Mouse (Mus musculus) spleen, adult 2 months (tissue): ENCODE measurements around the gene Dpf2. TPM values are rescaled to one million over a fixed set of nuclear protein-coding genes. Genes with fewer than 3 reads are reported as not detected.

ENCODE experiments used
- DNase-seq, 2 experiments: peaks; one replicate each; pipeline versions ENCODE4 v3.0.0 to v3.0.0-alpha.2; 2012 to 2021; ENCODE audit warnings: low spot score in 2 of 2, low read depth in 1 of 2
- H3K27ac ChIP-seq: fragments of 200-500 bp; 2 replicates; pipeline ENCODE4 v1.5.1; 2012; ENCODE audit warnings: low read length, inconsistent platforms; ENCODE audit not compliant: insufficient read depth
- H3K27me3 ChIP-seq: fragments of 200-500 bp; 2 replicates; pipeline ENCODE4 v1.6.1; 2012; ENCODE audit warnings: mild to moderate bottlenecking, moderate library complexity, low read length, inconsistent platforms; ENCODE audit not compliant: control insufficient read depth, insufficient read depth
- H3K36me3 ChIP-seq: fragments of 200-500 bp; 2 replicates; pipeline ENCODE4 v1.6.1; 2012; ENCODE audit warnings: mild to moderate bottlenecking, low read length, inconsistent platforms; ENCODE audit not compliant: control insufficient read depth, insufficient read depth
- H3K4me1 ChIP-seq: fragments of 200-500 bp; 2 replicates; pipeline ENCODE4 v1.6.1; 2011; ENCODE audit warnings: inconsistent platforms; ENCODE audit not compliant: control insufficient read depth, insufficient read depth, insufficient read length
- H3K4me3 ChIP-seq: fragments of 200-500 bp; 2 replicates; pipeline ENCODE4 v1.5.1; 2011; ENCODE audit warnings: mild to moderate bottlenecking, inconsistent platforms; ENCODE audit not compliant: insufficient read depth, insufficient read length; ENCODE audit errors: extremely low read depth
- CTCF ChIP-seq: fragments of 200-500 bp; IDR thresholded peaks from 2 replicates; pipeline ENCODE4 v1.5.1; 2011; ENCODE audit warnings: mild to moderate bottlenecking, inconsistent platforms; ENCODE audit not compliant: insufficient read depth, insufficient read length, insufficient replicate concordance; ENCODE audit errors: extremely low read depth
- POLR2A ChIP-seq: fragments of 200-500 bp; IDR thresholded peaks from 2 replicates; pipeline ENCODE4 v1.6.1; 2011; ENCODE audit warnings: low read depth, low read length, inconsistent platforms
- WGBS: fragments of 180-500 bp; shearing (Covaris S2); methylation state at CpG from one replicate; pipeline ENCODE4 v1.1.7; 2018; 5-methylcytosine and 5-hydroxymethylcytosine counted together
- polyA plus RNA-seq: library from polyadenylated mRNA; depleted of rRNA; stranded (reverse); fragments of >200 nt; gene quantifications from 2 replicates; pipeline ENCODE4 v1.2.3, GENCODE M21; 2012

Gene Dpf2
- polyA plus RNA-seq, 1 experiment: 59.9 TPM

DNA sequence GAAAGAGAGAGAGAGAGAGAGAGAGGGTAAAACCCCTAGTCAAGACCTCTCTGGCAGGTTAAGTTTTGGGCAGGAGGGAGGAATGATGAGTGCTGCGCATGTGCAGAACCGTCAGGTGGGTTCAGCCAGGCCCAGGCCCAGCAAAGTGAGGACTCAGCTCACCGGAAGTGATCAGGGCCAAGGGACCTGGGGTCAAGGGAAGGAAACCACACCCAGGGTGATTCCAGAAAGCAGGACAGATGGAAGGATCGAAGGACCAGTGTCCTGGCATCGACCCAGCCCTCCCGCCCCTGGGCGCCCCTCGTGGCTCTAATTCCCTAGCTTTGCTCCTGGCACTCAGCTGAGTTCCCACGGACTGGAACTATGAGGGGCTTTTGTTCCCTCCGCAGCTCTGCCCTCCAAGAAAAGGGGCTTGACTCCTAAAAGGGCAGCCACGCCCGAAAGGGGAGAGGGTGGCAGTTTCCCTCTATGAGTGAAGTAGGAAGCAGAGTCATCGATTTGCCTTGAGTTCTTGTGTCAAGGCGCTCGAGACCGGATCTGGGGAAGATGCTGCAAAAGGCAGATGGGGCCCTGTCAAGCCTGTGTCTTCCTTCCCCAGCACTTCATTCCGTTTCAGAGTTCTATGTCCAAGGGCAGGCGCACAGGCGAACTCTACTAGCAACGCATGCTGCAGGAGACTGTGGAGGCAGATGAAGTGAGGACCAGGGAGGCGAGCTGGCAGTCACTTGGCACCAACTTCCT, 24.5 kb upstream of the Dpf2 start:
- TF ChIP-seq POLR2A (no peak), CTCF (no peak)
- Histone ChIP-seq H3K27me3 (no peaks in the 10 kb centered on the region), H3K4me1 (no peaks in the 10 kb centered on the region), H3K36me3 (peaks cover 12% of the 10 kb centered on the region), H3K27ac (no peak overlapping the region), H3K4me3 (no peak overlapping the region)
- no peak for DNase-seq
- 80% methylated on average over 21 of the region's 21 CpGs for WGBS

DNA sequence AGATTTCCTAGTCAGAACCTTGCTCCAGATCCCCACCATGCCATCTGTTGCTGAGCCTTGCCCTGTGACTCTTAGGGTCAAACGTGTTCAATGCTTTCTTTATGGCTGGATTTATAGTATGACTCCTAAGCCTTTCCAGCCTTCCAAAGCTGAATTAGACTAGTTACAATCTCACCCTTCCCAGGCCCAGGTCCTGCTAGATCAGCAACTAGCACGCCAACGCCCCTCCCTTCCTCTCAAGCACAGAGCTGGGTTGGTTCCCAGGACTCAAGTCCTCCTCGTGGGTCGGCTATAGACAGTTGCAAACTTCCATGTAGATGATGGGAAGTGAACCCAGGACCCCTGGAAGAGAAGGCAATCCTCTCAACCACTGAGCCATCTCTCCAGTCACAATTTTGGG, 22.9 kb upstream of the Dpf2 start:
- WGBS: 61% methylated on average over 5 of the region's 5 CpGs

DNA sequence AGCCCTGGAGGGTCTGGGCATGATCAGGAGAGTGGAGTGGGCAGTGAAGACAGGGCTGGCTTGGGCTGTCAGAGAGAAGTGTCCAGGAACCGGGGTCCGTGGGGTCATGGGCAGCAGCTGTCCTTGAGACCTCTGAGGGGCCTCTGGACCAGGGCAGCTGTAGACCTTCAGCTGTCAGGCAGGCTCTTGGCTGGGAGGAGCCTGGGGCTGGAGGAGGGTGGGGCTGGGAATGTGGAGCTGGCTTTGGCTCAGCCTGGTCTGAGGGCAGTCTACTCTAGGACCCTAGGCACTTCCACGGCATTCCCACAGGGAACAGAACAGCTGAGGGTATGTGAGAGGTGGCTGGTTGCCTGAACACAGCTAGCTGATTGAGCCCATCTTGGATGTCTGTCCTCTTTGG, 22.5 kb upstream of the Dpf2 start:
- Histone ChIP-seq H3K4me3 (no peak overlapping the region), H3K27ac (peak overlapping the region; percentile 19; the same call in 1 of the 2 replicates), H3K36me3 (peaks cover 3% of the 10 kb centered on the region; the same call in 1 of the 2 replicates), H3K27me3 (no peaks in the 10 kb centered on the region), H3K4me1 (0 out of 2 replicates have a peak, but pooled peaks cover 3% of the 10 kb centered on the region)
- no peak for DNase-seq
- WGBS: 68% methylated on average over 3 of the region's 3 CpGs
- TF ChIP-seq CTCF (no peak), POLR2A (no peak)

More for the DNA sequence above, 22.9 kb upstream of the Dpf2 start:
- Histone ChIP-seq H3K27me3 (no peaks in the 10 kb centered on the region), H3K4me3 (no peak overlapping the region), H3K4me1 (0 out of 2 replicates have a peak, but pooled peaks cover 3% of the 10 kb centered on the region), H3K27ac (peak overlapping the region; percentile 1; the same call in 1 of the 2 replicates), H3K36me3 (peaks cover 3% of the 10 kb centered on the region; the same call in 1 of the 2 replicates)
- TF ChIP-seq POLR2A: no peak
- no peak for DNase-seq

DNA sequence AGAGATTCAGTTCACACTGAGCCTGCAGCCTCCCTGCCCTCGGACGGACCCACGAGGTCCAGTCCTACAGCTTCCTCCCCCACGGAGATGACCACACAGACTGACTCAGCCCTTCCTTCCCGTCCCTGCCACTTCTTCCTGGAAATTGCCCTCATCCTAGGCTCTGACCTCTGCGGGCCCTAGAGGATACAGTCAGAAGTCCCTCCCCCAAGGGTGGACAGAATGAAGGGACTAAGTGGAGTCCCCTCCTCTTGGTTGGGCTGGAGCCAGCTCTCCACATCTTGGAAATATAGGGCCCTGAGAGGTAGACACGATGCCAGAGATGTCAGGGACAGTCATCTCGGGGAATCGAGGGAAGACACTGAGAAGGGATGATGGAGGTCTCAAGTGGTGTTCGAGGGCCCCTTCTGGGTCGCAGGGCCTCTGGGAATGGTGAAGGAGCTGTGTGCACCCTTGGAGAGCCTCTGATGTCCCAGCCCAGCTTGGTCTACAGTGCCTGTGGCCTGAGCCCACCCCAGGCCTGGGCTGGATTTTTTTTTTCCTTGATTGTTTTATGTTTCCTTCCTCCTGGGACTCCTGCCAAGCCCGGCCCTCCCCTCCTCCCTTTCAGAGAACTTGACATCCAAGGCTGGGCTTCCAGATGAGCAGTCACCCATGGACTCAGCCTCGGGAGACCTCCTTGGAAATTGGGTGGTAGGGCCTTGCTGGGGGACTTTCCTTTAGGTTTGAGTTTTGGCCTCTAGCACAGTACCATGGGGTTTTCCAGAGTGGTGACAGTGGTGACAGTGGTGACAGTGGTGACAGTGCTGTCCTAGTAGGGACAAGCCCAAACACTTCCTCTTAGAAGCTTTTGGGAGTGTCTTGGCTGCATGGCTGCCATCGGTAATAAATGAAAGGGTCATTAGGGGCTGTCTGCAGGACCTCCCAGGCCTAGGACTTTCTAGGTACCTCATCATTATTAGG, 17.1 kb upstream of the Dpf2 start:
- TF ChIP-seq POLR2A: no peak
- TF ChIP-seq CTCF: no peak
- Histone ChIP-seq H3K27ac (peak overlapping the region; percentile 52), H3K36me3 (no peaks in the 10 kb centered on the region), H3K27me3 (no peaks in the 10 kb centered on the region), H3K4me1 (peaks cover 3% of the 10 kb centered on the region; the same call in 1 of the 2 replicates), H3K4me3 (no peak overlapping the region)
- 66% methylated on average over 14 of the region's 14 CpGs for WGBS
- no peak for DNase-seq

DNA sequence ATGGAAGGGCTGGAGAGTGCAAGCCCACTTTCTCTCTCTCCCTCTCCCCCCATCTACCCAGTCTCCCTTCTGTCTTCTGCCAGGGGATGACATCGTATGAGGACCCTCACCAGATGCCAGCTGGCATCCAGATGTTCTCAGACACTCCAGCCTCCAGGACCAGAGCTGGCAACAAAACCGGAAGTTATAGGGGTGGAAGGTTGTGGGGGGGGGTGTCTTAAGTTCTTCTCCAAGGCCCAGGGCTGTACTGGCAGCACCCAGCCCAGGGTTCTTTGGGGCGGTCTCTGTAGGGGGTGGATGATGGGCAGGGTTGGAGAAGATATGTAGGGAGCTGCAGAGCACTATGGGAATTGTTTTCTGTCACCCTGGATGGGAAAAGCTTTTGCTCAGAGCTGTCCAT, 15.7 kb upstream of the Dpf2 start:
- TF ChIP-seq CTCF (no peak), POLR2A (no peak)
- Histone ChIP-seq H3K27ac (no peak overlapping the region), H3K4me3 (no peak overlapping the region), H3K36me3 (no peaks in the 10 kb centered on the region), H3K27me3 (no peaks in the 10 kb centered on the region), H3K4me1 (peaks cover 3% of the 10 kb centered on the region; the same call in 1 of the 2 replicates)
- WGBS: 71% methylated on average over 3 of the region's 3 CpGs
- DNase-seq: no peak

DNA sequence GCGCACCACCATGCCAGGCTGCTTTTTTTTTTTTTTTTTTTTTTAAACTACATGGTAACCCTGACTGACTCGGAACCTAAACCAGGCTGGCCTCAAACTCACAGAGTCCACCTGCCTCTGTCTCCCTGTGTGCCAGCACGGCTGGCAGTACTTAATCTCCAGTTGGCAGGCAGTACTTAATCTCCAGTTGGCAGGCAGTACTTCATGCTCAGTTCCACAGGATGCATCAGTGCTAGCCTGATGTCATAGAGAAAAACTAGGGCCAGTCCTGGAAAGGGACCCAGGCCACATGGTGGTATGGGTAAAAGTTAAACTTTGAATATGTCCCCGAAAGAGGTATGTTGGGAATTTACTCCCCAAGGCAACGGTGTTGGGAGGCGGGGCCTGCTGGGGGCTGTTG, 15.3 kb upstream of the Dpf2 start:
- no peak for TF ChIP-seq CTCF
- TF ChIP-seq POLR2A: no peak
- Histone ChIP-seq H3K27me3 (no peaks in the 10 kb centered on the region), H3K4me3 (no peak overlapping the region), H3K36me3 (no peaks in the 10 kb centered on the region), H3K27ac (no peak overlapping the region), H3K4me1 (peaks cover 3% of the 10 kb centered on the region; the same call in 1 of the 2 replicates)
- WGBS: 79% methylated on average over 6 of the region's 6 CpGs
- DNase-seq: no peak
